Mouse (Mus musculus): ENCODE measurements around the gene Lhx8.

DNA sequence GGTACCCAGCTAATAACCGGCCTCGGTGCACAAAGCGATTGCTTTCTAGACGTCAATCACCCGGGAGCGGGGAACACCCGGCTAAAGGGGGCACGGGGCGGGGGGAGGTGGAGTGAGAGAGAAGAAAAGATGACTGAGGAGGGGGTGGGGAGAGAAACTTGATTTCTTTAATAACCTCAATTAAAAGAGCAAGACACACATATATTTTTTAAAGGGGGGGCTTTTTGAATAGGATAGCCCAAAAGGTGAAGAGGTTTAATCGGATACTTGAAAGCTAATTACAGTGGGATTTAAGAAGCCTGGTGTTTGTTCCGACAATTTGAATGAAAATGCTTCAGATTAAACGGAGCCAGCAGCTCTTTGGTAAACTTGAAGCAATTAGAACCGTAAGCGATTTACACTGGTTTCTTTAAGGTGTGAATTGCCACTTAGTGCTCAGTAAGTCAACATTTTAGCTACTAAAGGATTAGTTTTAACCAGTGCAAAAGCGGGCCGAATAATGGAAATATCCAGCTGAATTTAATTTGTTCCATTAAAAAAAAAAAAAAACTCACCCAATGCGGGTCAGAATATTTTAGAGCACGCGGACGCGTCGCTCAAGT is 1.6 kb downstream of the Lhx8 start:
- TF ChIP-seq POLR2A (IDR thresholded peaks at IDR 0.05; ENCODE audit: insufficient read depth, low read depth, low read length) (no peak), CTCF (IDR thresholded peaks at IDR 0.05; ENCODE audit: insufficient read depth, low read depth, low read length) (no peak)

Measured in olfactory bulb, adult 2 months (tissue).